Mouse (Mus musculus) limb, embryonic 12.5 days (tissue): ENCODE results near the gene Gm8082. TPM values are rescaled to one million over a fixed set of nuclear protein-coding genes. Genes with fewer than 3 reads are reported as not detected.
"Not testable (repeated sequence)": the region's sequence is repeated elsewhere in the genome, so short reads cannot be mapped to it uniquely, and the experiment has no call there.

ENCODE experiments used
- ATAC-seq: fragments of 200-750 bp; cut with Nextera tagmentation; 2 replicates; pipeline ENCODE4 v1.8.0; 2017; ENCODE audit warnings: low read depth, moderate TSS enrichment; ENCODE audit not compliant: insufficient number of reproducible peaks, insufficient read depth, low FRiP score, low TSS enrichment
- H3K27ac ChIP-seq: fragments of 300-500 bp; sonication (generic); 2 replicates; pipeline ENCODE4 v1.5.1; 2016; ENCODE audit warnings: mild to moderate bottlenecking, moderate library complexity
- H3K27me3 ChIP-seq: fragments of 300-500 bp; sonication (generic); 2 replicates; pipeline ENCODE4 v1.6.1; 2016; ENCODE audit warnings: mild to moderate bottlenecking, moderate library complexity
- H3K36me3 ChIP-seq: fragments of 300-500 bp; sonication (generic); 2 replicates; pipeline ENCODE4 v1.6.1; 2016; ENCODE audit warnings: mild to moderate bottlenecking, moderate library complexity
- H3K4me1 ChIP-seq: fragments of 300-500 bp; sonication (generic); replicated peaks from 2 replicates; pipeline ENCODE4 v1.6.1; 2016
- H3K4me2 ChIP-seq: fragments of 300-500 bp; sonication (generic); 2 replicates; pipeline ENCODE4 v1.6.1; 2016; ENCODE audit warnings: mild to moderate bottlenecking, moderate library complexity
- H3K4me3 ChIP-seq: fragments of 300-500 bp; sonication (generic); replicated peaks from 2 replicates; pipeline ENCODE4 v1.5.1; 2016; ENCODE audit warnings: mild to moderate bottlenecking
- H3K9ac ChIP-seq: fragments of 300-500 bp; sonication (generic); replicated peaks from 2 replicates; pipeline ENCODE4 v1.6.1; 2016; ENCODE audit warnings: mild to moderate bottlenecking, moderate library complexity
- H3K9me3 ChIP-seq: fragments of 300-500 bp; sonication (generic); 2 replicates; pipeline ENCODE4 v1.6.1; 2016; ENCODE audit warnings: mild to moderate bottlenecking, moderate library complexity
- WGBS: fragments of 180-500 bp; shearing (Covaris S2); methylation state at CpG from one replicate; pipeline ENCODE4 v1.1.7; 2016; 5-methylcytosine and 5-hydroxymethylcytosine counted together
- polyA plus RNA-seq: library from polyadenylated mRNA; unstranded; fragments of >200 nt; fragmentation: Nextera tagmentation; extraction: Ambion mirVana; gene quantifications from 2 replicates; pipeline ENCODE4 v1.2.1, GENCODE M21; 2016

The Gm8082 gene
- polyA plus RNA-seq, result not detected in 2 replicates

- not testable (repeated sequence) for H3K27ac ChIP-seq, H3K9ac ChIP-seq, H3K4me1 ChIP-seq, H3K9me3 ChIP-seq, H3K4me3 ChIP-seq, H3K4me2 ChIP-seq, H3K27me3 ChIP-seq, ATAC-seq, H3K36me3 ChIP-seq
- no CpG with 5 or more reads among the region's 1 CpGs for WGBS
Observed at GRCm38 (mm10) chr14:42993524-42993923, at the start of gene Gm8082. Gene Gm8082, minus strand, starts transcription at chr14:42993624.

GRCm38 (mm10) chr14:43015528-43015927, 22.1 kb upstream of the Gm8082 start, which contains the start of gene Gm10376:
Gene Gm10376, minus strand, starts transcription at chr14:43015628.
- not testable (repeated sequence) for H3K27ac ChIP-seq, H3K9me3 ChIP-seq, H3K4me1 ChIP-seq, H3K36me3 ChIP-seq, H3K4me3 ChIP-seq, H3K4me2 ChIP-seq, ATAC-seq, H3K27me3 ChIP-seq, H3K9ac ChIP-seq

Other genes with a start within 250 kb of the Gm8082 start
- not detected in 2 replicates for gene Gm3015, start 224.8 kb downstream of the Gm8082 start, polyA plus RNA-seq
- gene Gm10377, start 195.6 kb downstream of the Gm8082 start, polyA plus RNA-seq, result not detected in 2 replicates
- gene Gm21977, start 140.1 kb downstream of the Gm8082 start, polyA plus RNA-seq, result not detected in 2 replicates
- not detected in 2 replicates for gene Gm10376, start 22.0 kb upstream of the Gm8082 start, polyA plus RNA-seq
- gene Gm8094, start 83.0 kb upstream of the Gm8082 start, polyA plus RNA-seq, result not detected in 2 replicates
- 0.21 TPM in 1 of 2 replicates, not detected in the other for gene Gm8104, start 107.0 kb upstream of the Gm8082 start, polyA plus RNA-seq
- 0.26 TPM in 1 of 2 replicates, not detected in the other for gene Gm7233, start 186.2 kb upstream of the Gm8082 start, polyA plus RNA-seq
- not detected in 2 replicates for gene Gm8122, start 241.7 kb upstream of the Gm8082 start, polyA plus RNA-seq